Mouse (Mus musculus) heart, adult 9 months (tissue): ENCODE measurements around the gene Pmel.

Source experiments
- DNase-seq, 2 experiments: peaks; one replicate each; pipeline ENCODE4 v3.0.0; 2022; ENCODE audit warnings: low spot score in 2 of 2

Pmel gene

GRCm38 (mm10) chr10:128748252-128748864, 44.4 kb downstream of the Pmel start:
- peak; percentile 74 to 78 for DNase-seq
